Mouse (Mus musculus): Measurements from ENCODE around the gene Arid3b. TPM values are rescaled to one million over a fixed set of nuclear protein-coding genes. Genes with fewer than 3 reads are reported as not detected.

Gene Arid3b
- total RNA-seq, 2 experiments from 2014 or later = 5.4 to 7.1 TPM

DNA sequence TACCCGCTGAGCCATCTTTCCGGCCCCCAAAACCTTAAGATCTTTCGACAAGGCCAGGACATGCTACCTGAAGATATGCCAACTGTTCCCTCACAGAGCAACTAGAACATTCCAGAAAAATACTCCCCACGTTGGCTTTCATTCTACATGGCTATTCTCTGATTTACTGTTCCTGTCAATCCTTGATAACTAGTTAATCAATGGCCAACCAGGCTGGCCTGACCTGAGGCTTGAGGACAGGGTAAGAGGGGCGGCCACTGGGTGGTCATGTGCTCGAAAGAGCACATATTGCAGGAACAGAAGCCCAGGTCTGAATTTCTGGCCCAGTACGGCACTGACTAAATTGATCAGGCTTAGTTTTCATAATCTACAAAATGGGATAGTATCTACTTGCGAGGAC is 39.1 kb downstream of the Arid3b start:
- no peak for DNase-seq (ENCODE audit: low spot score in 2 of 2)

GRCm38 (mm10) chr9:57789733-57790132 is 46.9 kb downstream of the Arid3b start:
- no peak for DNase-seq (ENCODE audit: low spot score in 2 of 2)

DNA sequence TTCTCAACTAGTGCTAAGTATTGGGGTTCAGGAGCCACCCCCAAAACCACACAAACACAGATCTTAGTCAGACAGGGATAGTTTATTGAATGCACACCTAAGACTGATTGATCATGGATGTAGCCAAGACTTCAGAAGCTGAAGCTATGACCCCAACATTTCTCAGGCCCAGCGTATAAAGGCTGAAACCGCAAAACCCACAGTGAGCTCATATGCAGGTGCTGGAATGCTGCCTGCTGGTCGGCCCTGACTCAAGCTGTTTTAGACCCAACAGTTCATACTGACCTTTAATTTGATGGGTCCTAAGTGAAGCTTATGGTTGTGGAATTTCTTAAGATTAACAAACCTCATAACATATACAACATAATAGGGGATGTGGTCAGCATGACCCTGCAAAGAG is 53.9 kb downstream of the Arid3b start:
- no peak for DNase-seq (ENCODE audit: low spot score in 2 of 2)

DNA sequence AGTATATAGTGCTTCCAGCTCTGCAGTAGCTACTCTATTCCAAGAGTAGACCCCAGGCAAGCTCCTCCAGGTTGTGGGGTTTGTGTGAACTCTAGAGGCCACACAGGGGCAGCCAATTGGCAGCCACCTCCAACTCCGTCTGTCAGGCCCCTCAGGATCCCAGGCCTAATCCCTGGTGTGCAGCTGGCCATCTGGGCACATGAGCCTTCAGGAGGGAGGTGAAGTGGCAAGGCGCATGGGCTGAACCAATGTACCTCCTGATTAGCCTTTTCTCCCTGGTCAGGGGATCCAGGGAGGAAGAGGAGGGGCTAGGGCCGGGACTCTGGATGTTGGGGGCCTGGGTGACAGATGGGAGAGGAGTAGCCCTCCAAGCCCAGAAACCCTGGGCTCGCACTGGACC is 60.9 kb downstream of the Arid3b start:
- DNase-seq (ENCODE audit: low spot score in 2 of 2) = no peak

- no peak for DNase-seq (ENCODE audit: low spot score in 2 of 2)
These were observed 61.6 kb downstream of the Arid3b start for GRCm38 (mm10) chr9:57775026-57775425.

DNA sequence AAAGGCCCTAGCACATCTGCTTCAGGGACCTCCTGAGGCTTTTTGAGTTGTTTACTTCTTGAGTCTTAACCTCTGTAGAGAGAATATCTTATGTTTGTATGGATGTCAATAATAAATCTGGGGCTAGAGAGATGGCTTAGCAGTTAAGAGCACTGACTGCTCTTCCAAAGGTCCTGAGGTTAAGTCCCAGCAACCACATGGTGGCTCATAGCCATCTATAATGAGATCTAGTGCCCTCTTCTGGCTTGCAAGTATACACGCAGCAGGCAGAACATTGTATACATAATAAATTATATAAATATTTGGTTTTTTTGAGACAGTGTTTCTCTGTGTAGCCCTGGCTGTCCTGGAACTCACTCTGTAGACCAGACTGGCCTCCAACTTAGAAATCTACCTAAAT is 62.4 kb downstream of the Arid3b start:
- DNase-seq (ENCODE audit: low spot score in 2 of 2) = no peak

DNA sequence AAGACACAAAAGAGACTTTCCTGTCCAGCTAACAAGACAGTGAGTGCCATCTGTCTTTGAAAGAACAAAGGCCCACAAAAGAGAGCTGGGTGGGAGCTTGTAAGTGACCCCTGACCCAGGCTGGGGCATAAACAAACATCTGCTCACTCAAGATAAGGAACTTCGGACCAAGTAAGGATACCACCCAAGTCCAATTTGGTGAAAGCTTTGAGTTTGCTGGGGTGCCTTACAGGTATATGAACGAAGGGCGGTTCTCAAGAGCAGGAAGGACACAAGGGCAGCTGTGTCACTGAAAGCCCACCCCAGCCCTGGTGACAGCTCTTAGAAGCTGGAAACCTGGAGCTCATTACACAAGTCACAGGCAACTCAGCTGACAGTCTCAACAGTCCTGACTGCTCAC is 62.8 kb downstream of the Arid3b start:
- no peak for DNase-seq (ENCODE audit: low spot score in 2 of 2)

DNA sequence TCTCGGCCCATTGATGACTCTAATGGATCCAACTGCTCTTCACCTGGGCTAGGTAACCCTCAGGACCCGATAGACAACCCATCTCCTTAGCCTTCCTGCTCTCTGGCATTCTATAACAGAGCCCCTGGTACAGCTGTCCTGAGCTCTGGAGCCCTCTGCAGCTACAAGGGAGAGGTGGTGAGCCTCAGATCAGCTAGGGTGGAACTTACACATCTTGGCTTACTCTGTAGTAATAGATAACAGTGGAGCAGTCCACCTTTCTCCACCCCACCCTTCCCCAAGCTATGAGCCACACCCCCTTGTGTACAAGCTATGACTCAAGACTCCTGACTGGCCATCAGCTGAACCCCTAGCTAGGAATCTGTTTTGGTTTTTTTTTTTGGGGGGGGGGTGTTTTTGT is 65.8 kb downstream of the Arid3b start:
- no peak for DNase-seq (ENCODE audit: low spot score in 2 of 2)

- DNase-seq (ENCODE audit: low spot score in 2 of 2) = no peak
These were observed 66.4 kb downstream of the Arid3b start for GRCm38 (mm10) chr9:57770214-57770613.

DNA sequence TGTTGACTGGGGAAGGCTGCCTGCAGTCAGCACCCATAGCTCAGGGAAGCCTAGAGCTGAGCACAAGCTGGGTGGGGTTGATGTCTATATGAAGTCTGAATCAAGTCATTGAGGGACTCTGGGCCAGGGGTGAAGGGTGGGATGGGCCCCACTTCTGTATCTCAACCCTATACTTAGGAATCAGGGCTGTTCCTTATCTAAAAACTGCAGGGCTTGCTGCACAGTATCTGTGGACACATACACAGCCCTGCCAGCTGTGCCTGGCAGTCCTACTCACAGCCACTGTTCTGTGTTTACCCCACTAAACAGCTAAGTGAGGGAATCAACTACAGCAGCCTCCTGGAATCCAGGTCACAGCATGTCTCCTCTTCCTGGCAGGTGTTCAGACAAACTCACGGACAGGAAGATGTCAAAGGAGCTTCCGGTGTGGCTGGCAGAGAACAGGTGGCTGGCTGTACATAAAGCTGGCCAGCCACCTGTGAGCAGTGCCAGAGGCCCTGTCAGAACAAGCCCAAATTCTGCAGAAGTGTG is 67.0 kb downstream of the Arid3b start:
- DNase-seq (ENCODE audit: low spot score in 2 of 2) = no peak

DNA sequence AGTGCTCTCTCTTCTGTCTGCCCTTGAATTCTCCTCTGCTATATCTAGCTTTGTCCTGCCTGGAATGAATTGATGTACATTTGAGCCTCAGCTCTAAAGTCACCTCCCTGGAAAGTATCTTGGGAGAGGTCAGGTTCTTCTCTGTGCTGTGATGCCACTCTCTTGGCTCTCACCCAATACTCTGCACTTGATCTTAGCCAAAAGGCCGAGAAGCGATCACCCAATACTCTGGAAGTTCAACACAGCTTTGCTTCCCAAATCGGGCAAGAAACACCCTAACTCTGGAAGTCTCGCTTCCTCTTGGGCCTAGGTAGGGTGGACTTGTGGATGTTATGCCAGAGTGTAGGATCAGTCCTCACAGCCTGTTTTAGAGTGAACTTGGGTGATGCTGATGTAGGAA is 69.4 kb downstream of the Arid3b start:
- no peak for DNase-seq (ENCODE audit: low spot score in 2 of 2)

- DNase-seq (ENCODE audit: low spot score in 2 of 2) = no peak
These were observed 70.2 kb downstream of the Arid3b start for GRCm38 (mm10) chr9:57766431-57766830.

DNA sequence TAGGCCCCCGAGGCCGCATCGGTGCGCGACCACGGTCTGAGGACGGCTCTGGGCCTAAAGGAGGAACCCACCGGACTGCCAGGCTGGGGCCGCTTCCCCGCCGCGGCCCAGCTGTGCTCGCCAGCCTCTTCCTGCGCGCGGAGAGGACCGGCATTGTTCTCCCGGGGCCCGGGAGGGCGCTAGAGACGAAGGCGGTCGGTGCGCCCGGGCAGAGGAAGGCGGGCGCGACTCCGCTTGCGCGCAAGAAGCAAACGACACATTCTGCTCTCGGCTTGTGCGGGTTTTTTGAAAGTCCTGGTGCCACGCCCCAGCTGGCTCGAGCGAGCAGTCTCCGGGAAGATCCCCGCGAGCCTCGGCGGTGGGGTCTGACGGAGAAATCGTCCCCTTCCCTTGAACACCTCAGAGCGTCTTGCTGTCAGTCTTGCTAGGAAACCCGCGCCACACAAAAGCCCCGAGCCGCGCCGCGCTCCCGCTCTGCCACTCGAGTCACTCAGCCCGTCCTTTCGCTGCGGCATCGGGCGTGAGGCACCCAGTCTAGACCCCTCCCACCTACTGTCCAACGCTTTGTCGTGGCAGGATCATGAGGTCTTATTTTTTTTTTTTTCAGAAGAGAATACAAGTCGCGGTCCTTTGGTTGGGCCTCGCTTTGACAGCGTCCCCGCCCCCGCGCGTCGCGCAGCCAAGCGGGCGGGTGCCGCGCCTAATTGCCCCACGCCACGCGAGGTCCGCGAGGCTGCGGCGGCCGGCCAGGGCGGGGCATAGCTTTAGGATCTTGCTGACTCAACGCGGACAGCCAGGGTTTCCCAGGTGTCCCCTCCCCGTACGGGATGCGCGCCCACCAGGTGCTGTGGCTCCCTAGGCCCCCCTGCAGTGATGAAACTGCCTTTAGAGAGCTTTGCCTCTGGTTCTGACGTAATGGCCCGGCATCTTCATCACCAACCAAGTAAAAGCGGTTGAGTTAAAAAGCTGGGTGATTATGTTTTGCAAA is 70.9 kb downstream of the Arid3b start, which contains the start of gene Clk3:
Gene Clk3, minus strand, starts transcription at position 497 of the 988 bp plus-strand sequence.
- peak in 1 of 2 experiments; percentile 62 for DNase-seq (ENCODE audit: low spot score in 2 of 2)

DNA sequence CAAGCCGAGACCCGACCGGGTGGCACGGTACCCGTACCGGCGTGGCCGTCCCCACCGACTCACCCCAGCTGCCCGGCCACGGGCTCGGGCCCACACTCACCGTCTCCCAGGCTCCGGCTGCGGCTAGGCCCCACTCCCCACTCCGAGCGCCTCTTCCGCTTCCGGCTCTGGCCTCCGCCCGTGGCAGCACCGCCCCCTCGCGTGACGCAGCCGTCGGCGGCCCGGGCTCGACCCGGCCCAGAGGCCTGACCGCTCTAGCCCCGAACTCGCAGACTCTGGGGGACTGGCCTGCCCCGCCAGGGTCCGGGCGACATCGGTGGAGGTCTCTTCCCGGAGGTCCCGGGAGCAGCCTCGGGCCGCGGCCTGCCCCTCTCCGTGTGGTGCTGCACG is 71.6 kb downstream of the Arid3b start:
- DNase-seq (ENCODE audit: low spot score in 2 of 2) = peak; percentile 95 to 97

DNA sequence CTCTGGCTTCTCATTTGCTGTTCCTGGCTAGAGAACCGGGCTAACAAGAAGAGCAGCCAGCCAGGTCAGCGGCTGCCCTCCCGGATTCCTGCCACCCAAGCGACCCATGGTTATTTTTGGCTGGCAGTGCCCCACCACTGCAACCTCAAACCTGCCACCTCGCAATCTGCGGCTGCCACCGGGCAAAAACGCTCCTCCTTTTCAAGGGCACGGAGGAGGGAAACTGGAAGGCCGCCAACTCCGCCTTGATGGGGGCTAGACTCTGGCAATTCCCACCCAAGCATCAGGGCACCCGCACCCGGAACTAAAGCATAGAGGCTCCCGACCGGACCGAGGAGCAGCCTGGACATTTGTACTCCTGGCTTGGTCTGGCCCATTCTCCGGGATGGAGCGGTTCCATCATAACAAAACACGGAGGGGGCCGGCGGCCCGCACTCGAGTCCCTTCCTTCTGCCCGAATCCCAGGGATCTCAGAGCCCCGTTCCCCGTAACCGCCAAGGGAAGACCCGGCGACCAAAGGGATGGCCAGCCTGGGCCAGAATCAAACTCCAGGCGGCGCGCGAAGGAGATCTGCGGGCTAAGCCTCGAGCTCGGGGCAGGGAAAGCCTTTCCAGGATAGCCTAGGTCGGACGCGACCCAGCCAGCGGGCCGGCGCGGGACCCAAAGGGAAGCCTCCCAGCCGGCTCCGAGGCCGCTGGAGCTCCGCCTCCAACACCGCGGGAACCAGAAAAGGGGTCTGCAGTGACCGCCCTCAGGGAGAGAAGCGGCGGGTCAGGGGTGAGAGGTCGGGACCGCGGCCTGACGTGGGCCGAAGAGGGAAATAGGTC is 72.2 kb downstream of the Arid3b start:
- DNase-seq (ENCODE audit: low spot score in 2 of 2) = peak; percentile 75 to 76

- peak in 1 of 2 experiments; percentile 29 for DNase-seq (ENCODE audit: low spot score in 2 of 2)
These were observed 74.0 kb downstream of the Arid3b start for GRCm38 (mm10) chr9:57762563-57762991.

GRCm38 (mm10) chr9:57761563-57762551 is 74.7 kb downstream of the Arid3b start:
- no peak for DNase-seq (ENCODE audit: low spot score in 2 of 2)

- DNase-seq (ENCODE audit: low spot score in 2 of 2) = no peak
These were observed 76.0 kb downstream of the Arid3b start for GRCm38 (mm10) chr9:57760416-57761146.

GRCm38 (mm10) chr9:57759289-57759688 is 77.3 kb downstream of the Arid3b start:
- DNase-seq (ENCODE audit: low spot score in 2 of 2) = peak; percentile 75 to 76

GRCm38 (mm10) chr9:57758528-57758927 is 78.1 kb downstream of the Arid3b start:
- no peak for DNase-seq (ENCODE audit: low spot score in 2 of 2)
